Mouse (Mus musculus): ENCODE measurements at regions not wholly inside any gene's neighbourhood (a gene's known extent, or its start where the extent isn't known, plus 50 kb on each side); places are given as distances from the start of the nearest gene placed in this dataset.
A peak's percentile ranks its signal among the peaks of the same experiment; 100 is the strongest.

DNA sequence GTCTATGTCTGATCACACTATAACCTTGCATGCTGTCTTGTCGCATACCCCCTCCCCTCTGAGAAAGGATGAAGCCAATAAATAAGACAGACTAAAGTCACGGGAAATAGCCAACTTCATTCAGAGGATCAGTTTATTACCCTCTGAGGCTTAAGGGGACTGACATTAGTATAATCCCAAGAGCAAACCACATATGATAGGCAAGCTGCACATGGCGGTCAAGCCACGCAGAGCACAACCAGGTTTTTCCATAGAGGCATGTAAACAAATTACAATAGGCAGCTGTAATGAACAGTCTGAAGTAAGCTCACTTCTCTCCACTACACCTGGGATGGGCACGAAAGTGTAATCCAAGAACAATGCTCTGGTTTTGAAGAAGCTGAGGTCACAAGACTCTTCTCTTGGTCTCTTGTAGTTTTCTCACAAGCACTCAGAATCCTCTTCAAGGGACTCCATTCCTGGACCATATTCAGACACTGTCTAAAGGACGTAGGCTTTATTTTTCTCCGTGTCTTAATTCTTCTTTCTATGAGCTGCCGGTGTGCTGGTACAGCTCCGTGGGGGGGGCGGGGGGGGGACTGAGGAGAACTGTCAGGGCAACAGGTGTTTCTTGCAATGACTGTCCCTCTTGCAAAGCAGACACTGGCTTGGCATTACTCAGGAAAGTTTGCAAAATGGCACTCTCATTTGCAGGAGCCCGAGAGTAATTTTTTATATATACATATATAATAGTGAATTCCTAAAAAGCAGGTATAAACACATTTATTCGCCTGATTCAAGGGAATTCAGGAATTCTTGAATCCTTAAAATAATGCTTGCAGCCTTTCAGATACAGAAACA, 118.4 kb upstream of the Itga4 start:
- DNase-seq, result no peak

DNA sequence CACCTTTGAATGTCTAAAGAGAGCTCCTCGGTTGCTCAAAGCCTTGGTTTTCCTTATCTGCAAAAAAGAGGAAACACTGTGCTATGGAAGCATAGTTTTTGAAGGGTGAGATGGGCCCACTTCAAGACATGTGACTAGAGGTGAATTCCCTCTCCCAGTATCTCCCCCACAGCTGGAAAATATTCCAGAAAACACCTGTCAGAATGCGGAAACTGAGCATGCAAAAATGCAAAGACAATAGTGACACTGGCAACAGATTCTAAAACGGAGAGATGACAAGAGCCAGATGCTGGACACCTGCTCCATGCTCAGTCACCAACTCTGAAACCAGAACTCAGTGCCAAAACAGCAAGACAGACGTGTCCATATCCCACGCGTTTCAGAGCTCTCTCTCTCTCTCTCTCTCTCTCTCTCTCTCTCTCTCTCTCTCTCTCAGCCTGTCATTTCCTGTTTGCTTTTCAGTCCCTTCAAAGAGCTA, 117.5 kb upstream of the Itga4 start:
- no peak for DNase-seq

DNA sequence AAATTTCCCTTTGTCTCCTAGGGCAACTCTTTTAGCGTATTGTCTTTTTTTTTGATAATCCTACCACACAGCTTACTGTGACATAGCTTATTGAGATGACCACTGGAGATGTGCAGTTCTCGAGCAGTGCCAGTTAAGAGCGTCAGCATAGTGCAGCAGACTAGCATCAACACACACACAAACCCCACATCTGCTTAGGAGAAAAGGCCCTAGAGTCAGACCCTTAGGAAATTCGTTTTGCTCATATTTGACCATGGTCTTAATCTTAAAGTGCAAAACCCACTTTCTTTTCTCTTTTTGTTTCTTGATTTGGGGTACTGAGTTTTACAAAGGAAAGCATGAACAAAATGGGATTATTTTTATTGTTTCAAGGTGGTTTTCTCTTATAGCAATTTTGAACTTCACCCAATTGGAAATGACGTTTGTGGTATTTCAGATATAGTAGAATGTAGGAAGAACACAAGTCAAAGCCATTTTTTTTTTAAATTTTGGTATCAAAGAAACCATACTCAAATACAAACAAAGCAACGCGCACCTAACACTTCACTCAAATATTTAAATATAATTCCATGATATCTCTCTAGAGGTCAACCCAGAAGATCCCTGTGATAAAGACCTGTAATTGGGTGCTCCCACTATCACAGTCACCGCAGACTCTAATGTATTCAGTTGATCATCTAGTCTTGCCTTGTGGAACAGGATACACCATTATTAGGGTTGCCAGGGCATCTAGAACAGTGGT, 116.7 kb upstream of the Itga4 start:
- DNase-seq, result no peak

DNA sequence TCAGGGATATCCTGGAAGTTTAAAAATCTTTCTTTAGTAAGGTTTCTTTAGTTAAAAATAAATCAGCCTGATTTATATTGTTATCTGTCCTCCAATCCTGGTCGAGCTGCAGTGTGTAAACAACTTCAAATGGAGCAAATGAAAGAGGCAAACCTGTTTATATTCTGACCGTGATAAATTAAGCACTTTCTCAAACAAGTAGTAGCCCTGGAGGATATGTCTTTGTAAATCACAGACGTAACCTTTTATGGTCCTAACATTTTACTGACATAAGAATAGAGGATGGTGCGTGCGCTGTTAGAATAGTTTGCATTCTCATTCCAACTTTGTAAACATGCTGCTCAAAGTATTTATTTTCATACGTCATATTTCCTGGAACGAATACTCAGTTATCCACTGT, 113.3 kb upstream of the Itga4 start:
- DNase-seq, result no peak

DNA sequence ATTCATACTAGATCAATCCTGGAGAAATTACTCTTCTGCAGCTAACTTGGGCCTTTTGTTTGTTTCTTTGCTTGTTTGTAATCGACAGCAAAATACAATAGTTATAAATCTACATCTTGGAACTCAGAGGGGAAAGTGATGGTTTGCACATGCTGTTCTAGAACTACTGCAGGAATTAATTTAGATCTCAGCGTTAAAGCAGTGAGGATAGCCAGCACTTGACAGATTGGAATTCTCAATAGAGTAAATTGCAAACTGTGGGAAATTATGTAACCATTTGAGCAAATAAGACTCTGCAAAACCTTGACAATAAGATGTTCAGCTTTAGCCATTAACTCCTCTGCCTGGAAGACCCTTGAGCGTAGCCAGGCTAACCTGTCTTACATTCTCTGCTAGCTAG, 112.0 kb upstream of the Itga4 start:
- no peak for DNase-seq

DNA sequence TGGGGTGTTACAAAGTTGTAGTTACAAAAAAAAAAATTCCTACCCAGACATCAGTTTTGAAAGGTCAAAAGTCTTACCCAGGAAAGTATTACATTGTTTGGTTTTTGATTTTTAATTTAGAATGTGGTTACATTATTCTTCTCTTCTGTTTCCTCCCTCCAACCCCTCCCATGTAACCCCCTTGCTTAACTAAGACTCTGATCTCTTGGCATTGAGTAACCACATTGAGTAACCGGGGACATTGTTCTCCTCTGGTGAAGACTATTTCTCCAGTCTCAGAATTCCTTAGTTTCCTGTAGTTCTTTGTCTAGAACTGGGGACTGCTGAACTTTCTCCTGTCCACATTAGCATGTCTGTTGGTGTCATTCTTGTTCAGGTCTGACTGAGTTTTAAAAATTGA, 109.3 kb upstream of the Itga4 start:
- no peak for DNase-seq

- DNase-seq, result no peak
Measured at GRCm38 (mm10) chr2:79146563-79146962, 108.7 kb upstream of the Itga4 start.

DNA sequence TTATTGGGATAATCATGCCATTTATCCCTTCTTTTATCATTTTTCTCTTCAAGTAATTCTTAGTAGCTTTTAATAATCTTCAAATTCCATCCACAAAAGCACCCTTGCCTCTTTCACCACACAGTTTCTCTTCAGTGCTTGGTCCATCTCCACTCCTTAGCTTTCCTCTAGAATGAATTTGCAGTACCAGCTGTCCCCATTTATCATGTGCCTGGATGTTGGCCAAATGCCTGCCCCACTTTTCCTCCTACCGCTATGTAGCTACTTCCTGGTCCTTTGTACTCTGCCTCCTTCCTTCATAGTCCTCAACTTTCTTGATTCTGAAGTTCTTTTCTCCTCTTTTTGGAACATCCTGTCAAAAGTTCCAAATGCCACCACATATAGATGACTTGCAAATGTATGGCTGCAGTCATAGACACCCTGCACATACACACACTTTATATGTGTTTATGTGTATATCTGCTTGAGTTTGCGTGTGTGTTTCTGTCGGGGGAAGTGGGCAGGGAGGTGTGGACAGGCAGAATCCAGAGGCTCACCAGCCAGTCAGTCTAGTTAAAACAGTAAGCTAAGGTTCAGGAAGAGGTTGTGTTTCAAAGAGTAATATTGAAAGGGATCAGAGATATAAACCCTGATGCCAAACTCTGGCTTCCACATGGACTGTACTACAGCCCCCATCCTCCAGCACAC, 106.1 kb upstream of the Itga4 start:
- DNase-seq, result peak; percentile 26 to 35

DNA sequence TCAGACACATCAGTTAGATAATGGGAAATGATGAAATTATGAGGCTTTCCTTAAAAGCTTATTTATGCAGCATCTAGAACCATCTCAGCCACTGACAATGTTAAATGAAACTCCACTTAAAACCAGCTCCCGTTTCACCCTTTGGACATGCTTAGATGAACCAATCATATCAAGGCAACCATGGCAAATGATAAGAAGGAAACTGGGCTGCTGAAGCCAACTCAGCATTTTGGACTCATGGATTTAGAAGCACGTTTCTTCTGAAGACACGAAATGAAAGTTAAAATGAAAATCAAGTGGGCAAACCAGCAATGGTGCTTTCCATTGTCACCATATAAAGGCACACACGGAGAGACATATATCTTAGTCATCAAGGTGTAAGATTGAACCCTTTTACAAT, 103.6 kb upstream of the Itga4 start:
- DNase-seq, result no peak

- no peak for DNase-seq
Measured at GRCm38 (mm10) chr2:79152031-79152694, 103.1 kb upstream of the Itga4 start.

- DNase-seq, result no peak
Measured at GRCm38 (mm10) chr2:79152695-79153057, 102.5 kb upstream of the Itga4 start.

DNA sequence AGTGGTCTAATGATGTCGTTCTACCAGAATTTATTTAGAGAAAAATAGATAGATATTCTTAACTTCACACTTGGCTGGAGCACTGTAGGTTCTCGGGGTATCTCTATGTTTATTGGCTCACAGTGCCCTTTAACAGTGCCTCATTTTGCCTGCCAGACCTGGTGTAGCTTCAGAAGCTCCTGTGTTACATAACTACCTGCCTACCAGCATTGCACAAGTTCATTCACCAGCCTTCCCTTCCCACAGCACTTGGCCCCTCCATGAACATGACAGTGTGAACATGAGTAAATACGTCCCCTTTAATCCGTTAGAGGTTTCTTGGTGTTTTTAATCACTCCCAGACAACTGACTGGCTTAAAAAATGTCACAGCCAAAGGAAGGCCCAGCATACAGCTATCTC, 102.2 kb upstream of the Itga4 start:
- DNase-seq, result no peak

- DNase-seq, result no peak
Measured at GRCm38 (mm10) chr2:79158450-79159055, 96.7 kb upstream of the Itga4 start.

DNA sequence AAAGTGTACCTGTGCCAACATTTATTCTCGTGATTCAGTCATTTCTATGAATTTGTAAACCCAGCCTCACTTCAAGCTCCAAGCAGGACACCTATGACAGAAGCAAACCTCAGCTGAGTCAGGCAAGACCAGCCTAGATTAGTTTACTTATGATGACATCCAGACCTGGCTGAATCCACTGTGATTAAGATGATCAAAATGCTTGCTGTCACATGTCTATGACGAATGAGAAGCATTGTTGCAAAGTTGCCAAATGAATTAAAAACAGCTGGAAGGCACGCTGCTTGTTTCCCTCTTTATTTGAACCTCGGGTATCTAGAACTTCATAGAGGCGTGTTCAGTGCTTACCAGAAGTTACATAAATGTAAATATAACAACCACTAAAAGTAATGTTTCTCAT, 95.9 kb upstream of the Itga4 start:
- no peak for DNase-seq

- no peak for DNase-seq
Measured at GRCm38 (mm10) chr2:79172967-79173919, 82.0 kb upstream of the Itga4 start.

DNA sequence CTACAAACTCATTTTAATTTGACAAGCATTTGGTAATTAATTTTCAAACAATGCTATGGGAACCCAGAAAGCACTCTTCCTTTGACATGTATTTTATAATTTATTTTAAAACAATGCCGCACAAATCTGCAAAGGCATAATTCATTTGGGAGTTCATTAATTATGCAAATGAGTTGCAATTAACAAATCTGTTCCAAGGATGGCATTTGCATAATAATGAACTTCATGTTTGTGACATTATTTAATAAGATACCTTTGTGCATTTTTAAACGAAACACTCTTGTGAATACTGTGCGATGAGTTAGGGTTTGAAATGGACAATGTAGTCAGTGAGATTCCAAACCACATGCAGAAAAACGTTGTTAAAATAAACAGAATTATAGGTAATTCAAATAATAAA, 80.9 kb upstream of the Itga4 start:
- no peak for DNase-seq

- DNase-seq, result no peak
Measured at GRCm38 (mm10) chr2:79180782-79181181, 74.4 kb upstream of the Itga4 start.

DNA sequence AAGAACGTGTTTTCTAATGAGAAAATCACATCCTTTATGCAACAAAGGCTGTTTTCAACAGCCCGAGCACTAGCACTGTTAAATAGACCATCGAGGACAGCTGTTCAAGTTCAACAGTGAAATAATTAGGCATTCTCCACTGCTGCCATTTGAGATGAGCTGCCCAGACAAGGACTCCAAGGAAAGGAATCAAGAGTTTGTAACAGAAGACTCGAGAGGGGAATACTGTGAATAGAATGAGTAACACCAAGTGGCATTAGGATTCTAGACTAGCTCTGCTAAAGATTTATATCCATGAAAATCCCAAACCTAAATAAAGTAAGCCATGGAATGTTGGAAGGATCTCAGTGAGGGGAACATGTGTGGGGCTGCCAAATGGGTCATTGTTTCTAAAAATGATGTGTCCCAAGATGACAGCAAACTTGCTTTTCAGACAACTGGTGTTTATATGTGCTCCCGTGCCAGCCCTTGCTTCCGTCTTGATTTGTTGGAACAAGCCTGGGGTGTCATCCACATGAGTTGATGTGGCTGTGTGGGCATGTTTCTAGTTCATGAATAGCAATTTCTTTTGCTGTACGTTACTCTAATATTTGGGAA, 72.1 kb upstream of the Itga4 start:
- no peak for DNase-seq

DNA sequence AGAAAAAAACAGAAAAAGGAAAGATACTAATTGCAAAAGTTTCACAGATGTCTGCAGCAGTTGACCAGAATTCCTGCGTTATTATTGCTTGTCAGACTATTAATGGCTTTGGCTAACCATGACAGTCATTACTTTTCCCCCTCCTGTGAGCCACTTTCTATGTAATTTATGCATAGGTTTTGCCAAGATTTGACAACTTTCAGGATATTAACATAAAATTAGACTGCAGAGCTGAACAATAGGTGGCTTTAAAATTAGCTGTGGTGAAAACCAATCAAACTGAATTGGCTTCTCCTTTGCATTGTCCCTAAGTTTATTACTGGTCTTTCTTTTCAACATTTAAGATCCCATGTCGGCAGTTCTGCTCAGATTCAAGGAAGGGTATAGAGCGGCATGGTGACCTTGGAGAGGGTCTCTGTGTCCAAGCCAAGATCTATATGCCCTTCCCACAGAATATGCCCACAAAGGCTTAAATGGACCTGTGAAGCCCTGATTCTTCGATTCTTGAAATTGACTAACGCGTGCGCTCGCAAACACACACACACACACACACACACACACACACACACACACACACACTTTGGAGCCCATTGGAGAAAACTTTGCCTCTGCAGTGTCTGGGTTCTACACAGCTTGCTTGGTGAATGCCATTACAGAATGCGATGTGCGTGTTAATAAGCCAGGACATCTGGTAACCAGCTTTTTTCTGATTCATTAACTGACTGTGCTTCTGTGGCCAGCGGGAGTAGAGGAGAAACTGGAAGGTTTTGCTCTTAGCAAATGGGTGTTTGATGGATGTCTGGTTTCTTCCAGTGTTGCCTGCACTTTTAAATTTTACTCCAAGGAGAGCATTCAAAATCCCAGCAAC, 69.8 kb upstream of the Itga4 start:
- DNase-seq, result no peak

- no peak for DNase-seq
Measured at GRCm38 (mm10) chr2:79186878-79187277, 68.3 kb upstream of the Itga4 start.
